Mouse (Mus musculus) E14TG2a.4 (cell line): ENCODE results near the gene Atp5h.

Source experiments
- CTCF ChIP-seq: conservative IDR thresholded peaks from 2 replicates; pipeline ENCODE4 v1.5.1; 2014; ENCODE audit warnings: low read length
- NANOG ChIP-seq: IDR thresholded peaks from 2 replicates; pipeline ENCODE4 v1.6.1; 2014; ENCODE audit warnings: borderline replicate concordance, low read length, mixed read lengths
- POU5F1 ChIP-seq: IDR thresholded peaks from 2 replicates; pipeline ENCODE4 v1.6.1; 2014; ENCODE audit warnings: low read length, borderline replicate concordance

GRCm38 (mm10) chr11:115439326-115439725 is 19.6 kb upstream of the Atp5h start:
- TF ChIP-seq CTCF (no peak), POU5F1 (no peak), NANOG (no peak)
